Mouse (Mus musculus) bone marrow macrophage, adult 2 months (primary cell): ENCODE data around the gene Olfr1392. TPM values are rescaled to one million over a fixed set of nuclear protein-coding genes. Genes with fewer than 3 reads are reported as not detected.
A peak's percentile ranks its signal among the peaks of the same experiment; 100 is the strongest.

Experiments
- H3K27ac ChIP-seq: 2 replicates; pipeline ENCODE4 v1.5.1; 2012; ENCODE audit warnings: low read depth, low read length; ENCODE audit not compliant: insufficient read depth
- H3K4me1 ChIP-seq: 2 replicates; pipeline ENCODE4 v1.6.1; 2012; ENCODE audit warnings: low read length; ENCODE audit not compliant: control insufficient read depth, insufficient read depth
- H3K4me3 ChIP-seq: 2 replicates; pipeline ENCODE4 v1.5.1; 2012; ENCODE audit warnings: mild to moderate bottlenecking, low read length, moderate library complexity; ENCODE audit not compliant: insufficient read depth
- CTCF ChIP-seq: IDR thresholded peaks from 2 replicates; pipeline ENCODE4 v1.5.1; 2012; ENCODE audit warnings: low read depth, mild to moderate bottlenecking, low read length, moderate library complexity
- POLR2A ChIP-seq: IDR thresholded peaks from 2 replicates; pipeline ENCODE4 v1.6.1; 2012; ENCODE audit warnings: mild to moderate bottlenecking, low read depth, low read length, borderline replicate concordance
- polyA plus RNA-seq: library from polyadenylated mRNA; stranded (reverse); fragments of >200 nt; gene quantifications from 2 replicates; pipeline ENCODE4 v1.2.4, GENCODE M21; 2012; ENCODE audit not compliant: missing spikeins, insufficient read depth, insufficient read length

The Olfr1392 gene
- polyA plus RNA-seq, 1 experiment = not detected

DNA sequence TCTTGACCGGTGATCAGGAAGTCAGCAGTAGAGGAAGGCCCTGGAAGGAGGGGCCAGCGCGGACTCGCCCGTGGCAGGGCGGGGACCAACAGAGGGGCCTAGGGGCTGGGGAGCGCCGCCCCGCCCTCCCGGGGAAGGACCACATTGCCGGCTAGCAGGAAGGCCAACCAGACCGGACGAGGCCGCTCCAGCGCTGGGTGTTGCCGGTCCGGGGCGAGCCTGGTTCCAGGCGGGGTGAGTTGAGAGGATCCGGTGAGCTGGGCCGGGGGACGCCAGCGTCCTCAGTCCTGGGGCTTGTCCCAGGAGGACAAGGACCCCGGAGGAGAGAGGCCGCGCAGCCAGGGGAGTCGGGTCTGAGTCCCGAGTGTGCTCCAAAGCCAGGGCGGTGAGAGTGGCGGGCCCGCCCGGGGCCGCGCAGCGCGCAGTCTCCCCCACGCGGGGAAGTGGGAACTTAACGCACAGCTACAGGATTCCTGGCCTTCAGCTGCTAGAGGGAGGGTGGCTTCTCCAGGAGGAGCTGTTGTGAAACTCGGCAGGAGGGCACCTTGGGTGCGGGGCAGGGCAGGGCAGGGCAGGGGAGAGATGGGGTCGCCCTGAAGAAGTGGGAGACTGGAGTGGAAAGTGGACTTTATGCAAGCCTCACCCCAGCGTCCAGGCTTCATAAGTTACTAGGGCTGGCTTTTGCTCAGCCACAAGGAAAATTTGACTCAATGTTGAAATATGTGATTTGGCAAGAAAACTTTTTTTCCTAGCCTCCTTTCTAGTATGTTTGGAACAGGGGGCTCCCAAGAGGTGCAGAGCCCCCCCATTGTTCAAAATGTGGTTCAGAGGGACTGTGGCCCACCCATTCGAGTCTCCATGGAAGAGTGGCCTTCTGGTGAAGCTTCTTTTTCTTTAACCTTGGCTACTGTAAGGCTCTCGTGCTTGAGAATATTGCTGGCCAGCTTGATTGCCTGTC, 34.4 kb upstream of the Olfr1392 start:
- Histone ChIP-seq H3K4me1 (peaks cover 61% of the 10 kb centered on the region), H3K4me3 (peak overlapping the region; percentile 71), H3K27ac (peak overlapping the region; percentile 97)
- TF ChIP-seq POLR2A (0 out of 2 replicates have a peak, but pooled peaks have one; percentile 23), CTCF (no peak; the same call in 1 of the 2 replicates)

DNA sequence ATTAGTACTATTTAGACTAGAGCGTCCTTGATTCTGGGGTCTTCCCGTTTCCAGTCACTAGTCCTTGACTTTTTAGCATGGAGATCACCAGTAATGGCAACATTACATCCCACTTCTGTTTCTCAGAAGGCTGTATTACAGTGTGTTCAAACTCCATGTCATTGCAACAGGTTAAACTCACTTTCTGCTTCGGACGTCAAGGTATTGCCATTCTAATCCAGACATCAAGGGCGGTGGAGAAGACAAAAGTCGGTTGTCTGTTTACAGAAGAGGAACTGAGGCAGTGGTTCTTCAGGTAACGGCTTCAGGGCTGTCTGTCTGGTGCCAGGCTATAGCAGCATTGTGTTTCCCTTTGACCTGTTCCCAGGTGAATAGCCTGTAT, 33.7 kb upstream of the Olfr1392 start:
- peak overlapping the region; percentile 97 for H3K27ac ChIP-seq
- peaks cover 60% of the 10 kb centered on the region for H3K4me1 ChIP-seq
- TF ChIP-seq POLR2A (no peak), CTCF (no peak)
- peak overlapping the region; percentile 71 for H3K4me3 ChIP-seq

DNA sequence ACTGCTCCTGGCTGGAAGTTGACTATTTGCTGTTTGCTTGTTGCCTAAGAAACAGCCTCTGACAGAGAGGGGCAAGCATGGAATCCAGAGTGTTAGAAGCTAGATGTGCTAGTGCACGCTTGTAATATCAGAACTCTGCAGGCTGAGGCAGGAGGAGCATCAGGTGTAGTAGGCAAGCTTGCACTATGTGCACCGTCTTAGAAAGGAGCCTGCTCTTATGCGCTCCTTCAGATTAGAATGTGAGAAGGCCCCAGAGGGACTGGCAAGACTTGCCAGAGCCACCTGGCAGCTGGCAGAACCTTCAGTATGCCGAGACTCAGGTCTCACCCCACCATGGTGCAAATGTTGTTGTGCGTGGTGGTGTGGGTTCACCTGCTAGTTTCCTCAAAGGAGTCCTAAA, 33.0 kb upstream of the Olfr1392 start:
- peak overlapping the region; percentile 26 for H3K27ac ChIP-seq
- peaks cover 56% of the 10 kb centered on the region for H3K4me1 ChIP-seq
- TF ChIP-seq POLR2A (no peak), CTCF (no peak)
- peak overlapping the region; percentile 34 for H3K4me3 ChIP-seq

- peak overlapping the region; percentile 80 for H3K27ac ChIP-seq
- H3K4me3 ChIP-seq = peak overlapping the region; percentile 2; the same call in 1 of the 2 replicates
- peaks cover 48% of the 10 kb centered on the region for H3K4me1 ChIP-seq
- TF ChIP-seq CTCF (no peak), POLR2A (no peak)
Observed at GRCm38 (mm10) chr11:49253035-49253434, 32.0 kb upstream of the Olfr1392 start.

GRCm38 (mm10) chr11:49259296-49259695, 25.8 kb upstream of the Olfr1392 start:
- Histone ChIP-seq H3K4me1 (peaks cover 4% of the 10 kb centered on the region; the same call in 1 of the 2 replicates), H3K4me3 (no peak overlapping the region), H3K27ac (no peak overlapping the region)
- no peak for TF ChIP-seq CTCF
- no peak for TF ChIP-seq POLR2A

- H3K4me1 ChIP-seq = peaks cover 3% of the 10 kb centered on the region; the same call in 1 of the 2 replicates
- no peak overlapping the region for H3K4me3 ChIP-seq
- H3K27ac ChIP-seq = no peak overlapping the region
- TF ChIP-seq CTCF (no peak), POLR2A (no peak)
Observed at GRCm38 (mm10) chr11:49259829-49260228, 25.3 kb upstream of the Olfr1392 start.

DNA sequence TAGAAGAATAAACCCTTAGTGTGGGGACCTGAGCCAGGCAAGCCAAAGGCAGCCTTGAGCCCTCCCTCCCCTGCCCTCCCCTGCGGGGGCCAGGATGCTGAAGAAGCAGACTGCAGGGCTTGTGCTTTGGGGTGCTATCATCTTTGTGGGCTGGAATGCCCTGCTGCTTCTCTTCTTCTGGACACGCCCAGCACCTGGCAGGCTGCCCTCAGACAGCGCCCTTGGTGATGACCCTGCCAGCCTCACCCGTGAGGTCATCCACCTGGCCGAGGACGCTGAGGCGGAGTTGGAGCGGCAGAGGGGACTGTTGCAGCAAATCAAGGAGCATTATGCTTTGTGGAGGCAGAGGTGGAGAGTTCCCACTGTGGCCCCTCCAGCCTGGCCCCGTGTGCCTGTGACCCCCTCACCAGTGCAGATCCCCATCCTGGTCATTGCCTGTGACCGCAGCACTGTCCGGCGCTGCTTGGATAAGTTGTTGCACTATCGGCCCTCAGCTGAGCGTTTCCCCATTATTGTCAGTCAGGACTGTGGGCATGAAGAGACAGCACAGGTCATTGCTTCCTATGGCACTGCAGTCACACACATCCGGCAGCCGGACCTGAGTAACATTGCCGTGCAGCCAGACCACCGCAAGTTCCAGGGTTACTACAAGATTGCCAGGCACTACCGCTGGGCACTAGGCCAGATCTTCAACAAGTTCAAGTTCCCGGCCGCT, 24.3 kb upstream of the Olfr1392 start:
- no peak overlapping the region for H3K27ac ChIP-seq
- H3K4me1 ChIP-seq = peaks cover 3% of the 10 kb centered on the region; the same call in 1 of the 2 replicates
- H3K4me3 ChIP-seq = no peak overlapping the region
- no peak for TF ChIP-seq POLR2A

DNA sequence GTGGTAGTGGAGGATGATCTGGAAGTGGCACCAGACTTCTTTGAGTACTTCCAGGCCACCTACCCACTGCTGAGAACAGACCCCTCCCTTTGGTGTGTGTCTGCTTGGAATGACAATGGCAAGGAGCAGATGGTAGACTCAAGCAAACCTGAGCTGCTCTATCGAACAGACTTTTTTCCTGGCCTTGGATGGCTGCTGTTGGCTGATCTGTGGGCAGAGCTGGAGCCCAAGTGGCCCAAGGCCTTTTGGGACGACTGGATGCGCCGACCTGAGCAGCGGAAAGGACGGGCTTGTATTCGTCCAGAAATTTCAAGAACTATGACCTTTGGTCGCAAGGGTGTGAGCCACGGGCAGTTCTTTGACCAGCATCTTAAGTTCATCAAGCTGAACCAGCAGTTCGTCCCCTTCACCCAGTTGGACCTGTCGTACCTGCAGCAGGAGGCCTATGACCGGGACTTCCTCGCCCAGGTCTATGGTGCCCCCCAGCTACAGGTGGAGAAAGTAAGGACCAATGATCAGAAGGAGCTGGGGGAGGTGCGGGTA, 23.7 kb upstream of the Olfr1392 start:
- Histone ChIP-seq H3K27ac (no peak overlapping the region), H3K4me3 (no peak overlapping the region), H3K4me1 (peaks cover 3% of the 10 kb centered on the region; the same call in 1 of the 2 replicates)
- TF ChIP-seq CTCF = no peak
- no peak for TF ChIP-seq POLR2A

- Histone ChIP-seq H3K4me1 (no peaks in the 10 kb centered on the region), H3K4me3 (no peak overlapping the region), H3K27ac (no peak overlapping the region)
- TF ChIP-seq CTCF (no peak), POLR2A (no peak)
Observed at GRCm38 (mm10) chr11:49262286-49262685, 22.8 kb upstream of the Olfr1392 start.

- no peak overlapping the region for H3K4me3 ChIP-seq
- H3K27ac ChIP-seq = no peak overlapping the region
- no peaks in the 10 kb centered on the region for H3K4me1 ChIP-seq
- no peak for TF ChIP-seq CTCF
Observed at GRCm38 (mm10) chr11:49263149-49263548, 21.9 kb upstream of the Olfr1392 start.
